Mouse (Mus musculus): ENCODE measurements at regions not wholly inside any gene's neighbourhood (a gene's known extent, or its start where the extent isn't known, plus 50 kb on each side); places are given as distances from the start of the nearest gene placed in this dataset.

DNA sequence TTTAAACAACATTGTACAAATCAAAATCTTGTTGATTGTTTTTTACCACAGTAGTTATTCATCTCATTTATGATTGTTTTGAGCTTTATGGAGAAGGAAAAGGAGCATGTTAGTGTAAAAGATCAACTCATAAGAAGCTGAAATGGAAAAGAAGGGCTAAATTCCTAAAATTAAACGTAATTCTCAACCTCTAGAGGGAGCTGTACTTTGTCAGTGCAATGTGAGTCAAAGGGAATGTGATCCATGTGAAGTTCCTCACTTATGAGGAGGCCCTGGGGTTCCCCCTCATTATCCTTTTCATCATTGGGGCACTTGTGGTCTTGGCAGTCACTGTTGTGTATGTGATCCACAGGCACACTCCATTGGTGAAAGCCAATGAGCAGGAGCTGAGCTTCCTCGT is 54.0 kb upstream of the Vmn2r7 start:
- Histone ChIP-seq H3K27ac (no peak overlapping the region), H3K4me3 (no peak overlapping the region), H3K9me3 (replicated peaks) (no peaks in the 10 kb centered on the region), H3K9ac (no peak overlapping the region), H3K36me3 (ENCODE audit: poor library complexity, severe bottlenecking) (no peaks in the 10 kb centered on the region), H3K4me2 (no peak overlapping the region), H3K4me1 (no peaks in the 10 kb centered on the region), H3K27me3 (no peaks in the 10 kb centered on the region)
- 60% methylated on average over 2 of the region's 2 CpGs for WGBS
- ATAC-seq, result no peak

DNA sequence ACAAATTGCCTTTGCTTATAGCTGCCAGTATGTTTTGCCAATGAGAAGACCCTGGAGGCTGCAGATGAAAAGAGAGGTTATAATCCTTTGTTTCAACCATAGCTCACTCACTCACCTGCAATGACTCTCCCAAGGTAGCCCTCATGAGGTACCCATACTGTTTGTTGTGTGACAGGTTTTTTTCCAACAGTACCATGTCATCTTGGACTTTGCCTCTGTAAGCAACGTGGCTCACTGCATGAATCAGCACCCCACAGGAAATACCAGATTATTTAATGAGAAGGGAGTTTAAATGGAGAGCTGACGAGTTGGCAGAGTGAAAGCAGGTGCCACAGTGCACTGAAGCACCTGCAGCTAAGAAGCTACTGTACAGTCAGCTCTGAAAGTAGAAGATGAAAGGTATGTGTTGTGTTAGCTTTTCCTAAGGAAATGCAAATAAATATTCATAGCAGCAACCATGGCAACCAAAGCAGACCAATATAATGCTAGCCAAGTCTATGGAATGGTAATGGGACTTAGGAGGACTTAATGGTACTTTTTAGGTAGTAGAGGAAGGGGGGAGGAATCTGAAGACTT is 56.8 kb upstream of the Vmn2r7 start:
- Histone ChIP-seq H3K9me3 (replicated peaks) (no peaks in the 10 kb centered on the region), H3K9ac (no peak overlapping the region), H3K27ac (no peak overlapping the region), H3K27me3 (no peaks in the 10 kb centered on the region), H3K4me2 (no peak overlapping the region), H3K4me3 (no peak overlapping the region), H3K4me1 (no peaks in the 10 kb centered on the region), H3K36me3 (ENCODE audit: poor library complexity, severe bottlenecking) (no peaks in the 10 kb centered on the region)
- WGBS, result 53% methylated on average over 2 of the region's 2 CpGs
- ATAC-seq, result no peak

DNA sequence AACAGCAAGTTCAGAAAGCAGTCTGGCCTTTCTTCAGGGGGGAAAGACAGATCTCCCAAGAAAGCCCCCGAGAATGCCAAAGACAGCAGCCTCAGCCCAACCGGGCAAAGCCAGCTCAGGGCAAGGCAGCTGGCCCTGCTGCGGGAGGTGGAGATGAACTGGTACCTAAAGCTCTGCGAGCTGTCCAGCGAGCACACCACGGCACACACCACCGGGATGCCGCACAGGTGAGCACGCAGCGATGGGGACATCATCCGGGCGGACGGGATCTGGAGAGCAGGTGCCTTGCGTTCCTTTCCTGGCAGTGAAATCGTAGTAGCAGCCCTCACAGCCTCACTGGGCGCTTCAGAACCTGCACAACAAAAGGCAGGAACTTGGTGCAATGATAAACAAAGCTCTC is 104.7 kb upstream of the Vmn2r7 start:
- Histone ChIP-seq H3K9me3 (replicated peaks) (no peaks in the 10 kb centered on the region), H3K9ac (peak overlapping the region; percentile 58), H3K4me3 (peak overlapping the region; percentile 34), H3K4me1 (0 out of 2 replicates have a peak, but pooled peaks cover 6% of the 10 kb centered on the region), H3K36me3 (ENCODE audit: poor library complexity, severe bottlenecking) (no peaks in the 10 kb centered on the region), H3K4me2 (peak overlapping the region; percentile 61), H3K27me3 (peaks cover 4% of the 10 kb centered on the region; the same call in 1 of the 2 replicates), H3K27ac (no peak overlapping the region)
- ATAC-seq, result no peak
- WGBS, result 9% methylated on average over 16 of the region's 16 CpGs

DNA sequence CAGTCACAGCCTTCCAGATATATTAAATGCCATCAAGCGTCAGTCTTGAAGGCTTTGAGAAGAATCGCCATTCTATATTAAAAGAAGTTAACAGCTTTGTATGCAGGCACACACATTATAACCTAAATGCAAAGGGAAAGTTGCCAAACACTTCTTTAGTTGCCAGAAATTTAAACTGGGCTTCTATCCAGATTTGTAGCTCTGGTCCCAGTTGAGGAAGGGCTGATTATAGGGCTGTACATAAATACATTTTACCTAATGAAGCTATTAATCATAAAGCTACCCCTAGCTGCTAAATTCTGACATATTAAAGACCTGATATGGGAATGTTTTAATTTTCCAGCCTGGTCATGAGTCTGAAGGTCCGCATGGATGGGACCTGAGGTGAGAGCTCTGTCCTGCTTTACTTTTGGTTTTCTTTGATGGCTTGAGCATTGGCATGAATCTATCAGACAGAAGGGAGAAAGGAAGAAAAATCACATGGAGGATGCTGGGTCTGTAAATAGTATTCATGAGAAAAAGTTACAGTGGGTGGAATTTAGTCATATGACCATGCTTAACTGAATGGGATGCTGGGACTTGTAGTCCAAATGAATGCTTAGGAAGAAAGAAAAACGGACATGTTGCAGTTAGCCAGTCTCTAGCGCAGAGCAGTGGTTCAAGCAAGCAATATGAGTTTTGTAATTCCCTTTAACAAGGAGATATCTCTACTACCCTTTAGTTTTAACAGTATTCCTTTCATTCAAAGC is 120.3 kb upstream of the Vmn2r7 start:
- no peak overlapping the region for H3K4me3 ChIP-seq
- no peak overlapping the region for H3K4me2 ChIP-seq
- ATAC-seq, result peak; percentile 73; the same call in 1 of the 2 replicates
- H3K27me3 ChIP-seq, result no peaks in the 10 kb centered on the region
- H3K9me3 ChIP-seq (replicated peaks), result no peaks in the 10 kb centered on the region
- no peak overlapping the region for H3K27ac ChIP-seq
- no peaks in the 10 kb centered on the region for H3K36me3 ChIP-seq (ENCODE audit: poor library complexity, severe bottlenecking)
- H3K9ac ChIP-seq, result no peak overlapping the region
- peaks cover 3% of the 10 kb centered on the region; the same call in 1 of the 2 replicates for H3K4me1 ChIP-seq
- WGBS, result 84% methylated on average over 5 of the region's 5 CpGs

DNA sequence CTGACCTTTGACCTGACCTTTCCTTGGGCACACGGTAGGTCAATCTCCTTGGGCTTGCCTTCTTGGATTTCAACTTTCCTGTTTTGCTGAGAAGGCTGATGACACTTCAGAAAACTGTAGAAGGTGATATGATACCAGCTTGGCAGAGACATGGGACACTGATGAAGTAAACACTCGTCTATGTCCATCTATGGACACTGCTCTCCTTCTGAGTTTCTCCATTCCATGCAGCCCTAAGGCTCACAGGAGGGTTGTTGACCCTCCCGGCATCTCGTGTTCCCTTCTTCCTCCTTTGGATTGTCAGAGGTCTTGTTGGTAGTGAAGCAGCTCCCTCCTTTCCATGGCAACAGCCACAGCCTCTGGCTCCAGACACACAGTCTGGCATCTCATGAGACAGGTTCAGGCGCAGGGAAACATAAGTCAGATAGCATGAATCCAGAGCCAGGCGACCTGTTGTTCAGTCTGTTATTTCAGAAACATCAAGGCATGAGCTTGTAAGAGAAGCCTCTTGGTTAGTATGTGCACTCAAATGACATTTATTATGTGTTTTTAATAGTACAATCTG is 120.9 kb upstream of the Vmn2r7 start:
- Histone ChIP-seq H3K4me2 (no peak overlapping the region), H3K9ac (no peak overlapping the region), H3K27me3 (no peaks in the 10 kb centered on the region), H3K36me3 (ENCODE audit: poor library complexity, severe bottlenecking) (no peaks in the 10 kb centered on the region), H3K4me3 (no peak overlapping the region), H3K9me3 (replicated peaks) (no peaks in the 10 kb centered on the region), H3K27ac (no peak overlapping the region), H3K4me1 (peaks cover 3% of the 10 kb centered on the region; the same call in 1 of the 2 replicates)
- ATAC-seq, result peak; percentile 50; the same call in 1 of the 2 replicates
- WGBS, result 80% methylated on average over 6 of the region's 6 CpGs

DNA sequence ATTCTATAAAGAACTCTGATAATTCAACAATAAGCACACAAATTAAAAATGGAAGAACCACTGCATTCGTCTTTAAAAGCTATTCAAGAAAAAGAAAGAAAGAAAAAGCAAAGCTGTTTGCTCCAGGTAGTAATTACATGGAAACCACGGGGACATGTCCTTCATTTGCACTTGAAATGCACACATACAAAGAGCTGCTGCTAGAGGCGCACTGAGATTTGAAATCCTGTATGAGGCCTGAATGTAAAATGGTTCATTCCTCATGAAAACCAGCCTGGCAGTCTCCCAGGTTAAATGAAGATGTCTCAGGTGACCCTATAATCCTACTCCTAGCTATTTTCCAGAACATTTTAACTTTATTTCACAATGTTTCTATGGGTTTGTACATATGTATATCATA is 123.7 kb upstream of the Vmn2r7 start:
- WGBS, result 39% methylated on average over 3 of the region's 3 CpGs
- Histone ChIP-seq H3K36me3 (ENCODE audit: poor library complexity, severe bottlenecking) (no peaks in the 10 kb centered on the region), H3K4me3 (no peak overlapping the region), H3K27ac (no peak overlapping the region), H3K9me3 (replicated peaks) (no peaks in the 10 kb centered on the region), H3K4me2 (no peak overlapping the region), H3K9ac (no peak overlapping the region), H3K4me1 (peaks cover 3% of the 10 kb centered on the region; the same call in 1 of the 2 replicates), H3K27me3 (no peaks in the 10 kb centered on the region)
- no peak for ATAC-seq

DNA sequence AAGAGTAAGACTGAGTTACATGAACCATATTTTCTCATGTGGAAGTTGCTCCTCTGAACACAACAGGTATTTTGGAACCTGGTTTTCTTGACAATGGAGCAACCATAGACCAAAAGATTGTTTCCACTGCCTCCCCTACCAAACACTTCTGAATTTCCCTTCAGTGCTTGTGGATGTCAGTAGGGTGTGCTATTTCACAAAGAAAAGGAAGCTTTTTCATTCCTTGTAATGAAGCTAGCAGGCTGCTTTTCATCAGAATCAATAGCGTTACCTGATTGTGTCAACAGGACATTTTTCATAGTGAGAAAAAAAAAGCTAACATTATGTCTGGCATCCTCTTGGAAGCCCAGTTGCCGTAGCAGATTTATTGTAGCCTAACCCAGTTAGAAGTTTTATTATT is 124.8 kb upstream of the Kcnab1 start:
- H3K4me2 ChIP-seq, result no peak overlapping the region
- H3K4me1 ChIP-seq, result no peaks in the 10 kb centered on the region
- WGBS, result 63% methylated on average over 2 of the region's 2 CpGs
- no peak for ATAC-seq
- H3K9me3 ChIP-seq (replicated peaks), result 0 out of 2 replicates have a peak, but pooled peaks cover 3% of the 10 kb centered on the region
- H3K27ac ChIP-seq, result no peak overlapping the region
- H3K9ac ChIP-seq, result no peak overlapping the region
- H3K36me3 ChIP-seq (ENCODE audit: poor library complexity, severe bottlenecking), result no peaks in the 10 kb centered on the region
- no peak overlapping the region for H3K4me3 ChIP-seq
- H3K27me3 ChIP-seq, result no peaks in the 10 kb centered on the region

DNA sequence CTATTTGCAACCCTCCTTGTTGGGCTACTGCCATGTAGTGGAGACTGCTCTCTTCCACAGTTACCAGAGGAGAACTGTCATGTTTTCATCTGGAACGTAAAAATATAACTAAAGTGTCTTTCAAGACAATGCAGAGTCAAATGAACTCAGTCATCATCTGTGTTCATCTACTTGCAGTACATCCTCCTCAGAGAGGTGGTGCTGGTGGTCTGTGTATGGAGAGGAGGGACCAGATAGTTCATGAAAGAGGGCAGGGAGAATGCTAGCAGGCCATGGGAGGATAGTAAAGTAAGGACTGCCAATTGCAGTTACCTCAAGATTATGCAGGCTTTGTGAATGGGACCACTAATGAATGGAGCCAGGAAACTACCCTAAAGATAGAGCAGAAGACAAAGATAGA is 121.5 kb upstream of the Kcnab1 start:
- ATAC-seq, result no peak
- no peak overlapping the region for H3K4me2 ChIP-seq
- 0 out of 2 replicates have a peak, but pooled peaks cover 3% of the 10 kb centered on the region for H3K9me3 ChIP-seq (replicated peaks)
- H3K36me3 ChIP-seq (ENCODE audit: poor library complexity, severe bottlenecking), result no peaks in the 10 kb centered on the region
- H3K27me3 ChIP-seq, result no peaks in the 10 kb centered on the region
- H3K4me1 ChIP-seq, result no peaks in the 10 kb centered on the region
- H3K27ac ChIP-seq, result no peak overlapping the region
- H3K4me3 ChIP-seq, result no peak overlapping the region
- no peak overlapping the region for H3K9ac ChIP-seq
- 88% methylated on average over 1 of the region's 1 CpGs for WGBS

DNA sequence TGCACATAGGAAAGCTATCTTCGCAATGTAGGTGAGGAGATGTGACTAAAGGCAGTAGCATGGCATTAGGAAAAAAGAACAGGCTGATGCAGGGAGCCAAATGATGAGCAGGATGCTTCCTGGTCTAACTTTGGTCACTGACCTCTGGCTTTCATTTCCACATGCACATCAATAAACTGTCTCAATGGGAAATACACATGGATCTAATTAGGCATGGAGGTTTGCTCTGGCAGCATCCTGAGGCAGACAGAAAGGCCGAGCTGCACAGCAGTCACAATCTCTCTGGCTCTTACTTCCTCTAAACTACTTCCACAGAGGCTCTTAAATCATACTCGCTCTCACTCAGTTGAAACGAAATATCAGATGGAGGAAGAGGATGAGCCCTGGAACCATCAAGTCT is 112.7 kb upstream of the Kcnab1 start:
- Histone ChIP-seq H3K4me3 (no peak overlapping the region), H3K4me1 (no peaks in the 10 kb centered on the region), H3K27ac (no peak overlapping the region), H3K9ac (no peak overlapping the region), H3K9me3 (replicated peaks) (no peaks in the 10 kb centered on the region), H3K36me3 (ENCODE audit: poor library complexity, severe bottlenecking) (no peaks in the 10 kb centered on the region), H3K27me3 (no peaks in the 10 kb centered on the region), H3K4me2 (no peak overlapping the region)
- no peak for ATAC-seq
- WGBS, result 92% methylated on average over 4 of the region's 4 CpGs

DNA sequence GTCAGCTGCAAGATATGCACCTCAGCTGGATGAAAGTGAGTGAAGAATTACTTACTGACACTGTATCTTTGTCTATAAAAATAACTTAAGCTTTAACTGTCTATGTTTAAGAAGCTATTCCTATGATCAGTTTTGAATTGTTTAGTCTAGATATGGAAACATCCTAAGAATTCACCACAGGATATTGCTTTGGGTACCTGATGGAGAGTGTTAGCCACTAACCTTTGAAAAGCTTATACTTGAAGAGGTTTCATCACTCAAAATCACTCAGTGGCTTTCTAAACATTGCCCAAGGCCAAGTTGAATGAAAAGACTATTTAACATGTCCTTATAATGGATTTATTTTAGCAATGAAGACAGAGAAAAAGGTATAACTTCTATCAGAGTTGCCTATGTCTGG is 111.6 kb upstream of the Kcnab1 start:
- no peaks in the 10 kb centered on the region for H3K9me3 ChIP-seq (replicated peaks)
- no peaks in the 10 kb centered on the region for H3K27me3 ChIP-seq
- H3K4me3 ChIP-seq, result no peak overlapping the region
- no peaks in the 10 kb centered on the region for H3K4me1 ChIP-seq
- H3K9ac ChIP-seq, result no peak overlapping the region
- H3K36me3 ChIP-seq (ENCODE audit: poor library complexity, severe bottlenecking), result no peaks in the 10 kb centered on the region
- no peak overlapping the region for H3K27ac ChIP-seq
- no peak for ATAC-seq
- H3K4me2 ChIP-seq, result no peak overlapping the region

DNA sequence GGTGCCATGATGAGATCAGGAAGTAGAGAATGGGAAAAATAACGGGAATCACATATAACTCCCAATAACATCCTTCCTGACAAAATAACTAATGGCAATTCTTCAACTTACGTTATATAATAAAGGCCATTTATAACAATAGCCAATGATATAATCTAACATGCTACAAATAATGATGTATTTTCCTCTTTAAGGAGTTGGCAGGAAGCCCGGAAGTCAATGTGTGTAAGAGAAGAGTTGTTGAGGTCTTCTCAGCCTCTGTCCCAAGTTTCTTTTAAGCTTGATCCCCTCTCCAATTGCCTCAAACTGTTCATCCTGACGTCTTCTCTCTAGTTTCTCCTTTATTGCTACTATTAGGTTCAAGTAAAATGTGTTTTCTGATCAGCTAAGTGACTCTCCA is 108.1 kb upstream of the Kcnab1 start:
- WGBS, result 72% methylated on average over 4 of the region's 4 CpGs
- H3K36me3 ChIP-seq (ENCODE audit: poor library complexity, severe bottlenecking), result no peaks in the 10 kb centered on the region
- no peaks in the 10 kb centered on the region for H3K4me1 ChIP-seq
- no peak overlapping the region for H3K9ac ChIP-seq
- H3K27ac ChIP-seq, result no peak overlapping the region
- no peaks in the 10 kb centered on the region for H3K9me3 ChIP-seq (replicated peaks)
- H3K4me2 ChIP-seq, result no peak overlapping the region
- no peak overlapping the region for H3K4me3 ChIP-seq
- no peaks in the 10 kb centered on the region for H3K27me3 ChIP-seq
- ATAC-seq, result no peak

DNA sequence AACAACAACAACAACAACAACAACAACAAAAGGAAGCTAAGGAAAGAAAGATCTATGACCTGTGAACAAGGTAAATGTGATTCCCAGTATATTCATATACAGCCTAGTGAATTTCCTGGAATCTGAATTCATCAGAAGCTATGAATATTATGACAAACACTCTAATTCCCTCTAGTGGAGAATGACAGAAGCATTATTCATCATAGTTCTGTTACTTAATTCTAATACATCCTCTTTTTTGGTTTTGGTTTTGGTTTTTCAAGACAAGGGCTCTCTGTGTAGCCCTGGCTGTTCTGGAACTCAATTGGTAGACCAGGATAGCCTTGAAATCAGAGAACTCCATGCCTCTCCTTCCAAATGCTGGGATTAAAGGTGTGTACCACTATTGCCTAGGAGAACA is 106.6 kb upstream of the Kcnab1 start:
- no peak for ATAC-seq
- no peak overlapping the region for H3K4me2 ChIP-seq
- H3K36me3 ChIP-seq (ENCODE audit: poor library complexity, severe bottlenecking), result no peaks in the 10 kb centered on the region

More for the DNA sequence above, 106.6 kb upstream of the Kcnab1 start:
- H3K27ac ChIP-seq, result no peak overlapping the region
- H3K27me3 ChIP-seq, result no peaks in the 10 kb centered on the region
- H3K4me3 ChIP-seq, result no peak overlapping the region
- no peaks in the 10 kb centered on the region for H3K4me1 ChIP-seq
- no peak overlapping the region for H3K9ac ChIP-seq
- H3K9me3 ChIP-seq (replicated peaks), result no peaks in the 10 kb centered on the region
